Mouse (Mus musculus) mouse trophoblast stem cell (cell line): ENCODE measurements around the gene Gata5.

Experiments
- in situ Hi-C, 2 experiments: fragments of 300-500 bp; cut with MseI, MboI; formaldehyde crosslinking; loops; 2 replicates in 1 of 2; 3 replicates in 1 of 2; pipeline ENCODE4 v1.15.1; 2025

Gene Gata5

GRCm38 (mm10) chr2:180334551-180334986, at the start of gene Gata5:
TSS of gene Gata5 (minus strand) at chr2:180334699.
- in situ Hi-C loops: no loop called here

GRCm38 (mm10) chr2:180376730-180377129, 42.2 kb upstream of the Gata5 start:
- in situ Hi-C loops: loop anchor here in 1 of 2 experiments (25.0 kb wide), 1 partner anchor 736 kb away; no protein-coding TSS in a partner anchor

- in situ Hi-C loops: no loop called here
These were observed 38.8 kb upstream of the Gata5 start for GRCm38 (mm10) chr2:180373256-180373655.

- in situ Hi-C loops: no loop called here
These were observed 33.9 kb upstream of the Gata5 start for GRCm38 (mm10) chr2:180368359-180368758.

GRCm38 (mm10) chr2:180367350-180367749, 32.9 kb upstream of the Gata5 start:
- in situ Hi-C loops: no loop called here

GRCm38 (mm10) chr2:180363434-180363720, 28.9 kb upstream of the Gata5 start:
- in situ Hi-C loops: no loop called here

- in situ Hi-C loops: no loop called here
These were observed 28.3 kb upstream of the Gata5 start for GRCm38 (mm10) chr2:180362585-180363433.

- in situ Hi-C loops: no loop called here
These were observed 24.6 kb upstream of the Gata5 start for GRCm38 (mm10) chr2:180359062-180359461.

GRCm38 (mm10) chr2:180353338-180353737, 18.8 kb upstream of the Gata5 start:
- in situ Hi-C loops: loop anchor here in 1 of 2 experiments (5.0 kb wide), 1 partner anchor 74 kb away; no protein-coding TSS in a partner anchor

- in situ Hi-C loops: loop anchor here in 1 of 2 experiments (5.0 kb wide), 1 partner anchor 77 kb away; no protein-coding TSS in a partner anchor
These were observed 16.2 kb upstream of the Gata5 start for GRCm38 (mm10) chr2:180350700-180351099.

- in situ Hi-C loops: loop anchor here (5.0 kb wide), 1 partner anchor 70 kb away; no protein-coding TSS in a partner anchor
These were observed 12.5 kb upstream of the Gata5 start for GRCm38 (mm10) chr2:180346820-180347497.

- in situ Hi-C loops: no loop called here
These were observed 8.6 kb upstream of the Gata5 start for GRCm38 (mm10) chr2:180343092-180343491.

GRCm38 (mm10) chr2:180342189-180342588, 7.7 kb upstream of the Gata5 start:
- in situ Hi-C loops: no loop called here

- in situ Hi-C loops: no loop called here
These were observed 6.7 kb upstream of the Gata5 start for GRCm38 (mm10) chr2:180341229-180341628.

GRCm38 (mm10) chr2:180339886-180340285, 5.4 kb upstream of the Gata5 start:
- in situ Hi-C loops: no loop called here

GRCm38 (mm10) chr2:180333778-180334550, 535 bp downstream of the Gata5 start:
- in situ Hi-C loops: no loop called here

- in situ Hi-C loops: no loop called here
These were observed 5.0 kb downstream of the Gata5 start for GRCm38 (mm10) chr2:180329466-180329865.

- in situ Hi-C loops: no loop called here
These were observed 11.7 kb downstream of the Gata5 start for GRCm38 (mm10) chr2:180322674-180323355.

GRCm38 (mm10) chr2:180320216-180320615, 14.3 kb downstream of the Gata5 start:
- in situ Hi-C loops: no loop called here

GRCm38 (mm10) chr2:180317591-180317990, 16.9 kb downstream of the Gata5 start:
- in situ Hi-C loops: no loop called here

GRCm38 (mm10) chr2:180314292-180314691, 20.2 kb downstream of the Gata5 start:
- in situ Hi-C loops: no loop called here
